In the genomic region with DNA sequence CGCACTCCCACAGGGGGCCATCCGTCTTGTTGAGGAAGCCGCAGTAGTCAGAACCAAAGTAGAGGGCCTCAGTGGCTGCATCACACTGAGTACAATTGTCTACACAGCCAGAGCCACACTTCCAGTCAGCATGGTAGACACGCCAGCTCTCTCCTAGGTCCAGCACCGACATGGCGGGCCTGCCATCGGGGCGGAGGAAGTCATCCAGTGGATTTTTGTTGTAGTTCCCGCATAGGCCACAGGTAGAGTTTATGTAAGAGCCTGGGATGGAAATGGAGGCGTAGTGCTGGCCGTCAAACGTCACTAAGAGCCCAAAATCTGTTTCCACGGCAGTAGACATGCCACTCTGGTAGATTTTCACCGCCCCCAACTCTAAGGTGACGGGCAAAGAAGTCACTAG, we compare ENCODE assay signal across 29 mouse cellular contexts. TPM values are rescaled to one million over a fixed set of nuclear protein-coding genes. Genes with fewer than 3 reads are reported as not detected.
"Had no signal": no experiment of that assay in that cellular context is flagged by ENCODE, and none has a peak within 500 bp of the region (broad histone marks: within the 10 kb centered on the region; RNA-seq: fewer than 3 reads in every experiment).

No protein-coding gene starts in this region.

- H3K36me3 ChIP-seq: heart, embryonic 13.5 days; heart, embryonic 15.5 days; hindbrain, embryonic 10.5 days; hindbrain, embryonic 12.5 days; intestine, embryonic 15.5 days; limb, embryonic 13.5 days; limb, embryonic 15.5 days; liver, embryonic 12.5 days had no signal

- H3K4me2 ChIP-seq: heart, embryonic 11.5 days; heart, embryonic 13.5 days; heart, embryonic 15.5 days; hindbrain, embryonic 12.5 days; hindbrain, embryonic 14.5 days; intestine, embryonic 15.5 days; limb, embryonic 13.5 days; limb, embryonic 15.5 days; liver, embryonic 12.5 days had no signal

- ATAC-seq: hindbrain, embryonic 16.5 days; inflammation-experienced regulatory T-cells, adult 6 months; intestine, embryonic 15.5 days; intestine, postnatal 0 days; liver, embryonic 12.5 days had no signal

- DNase-seq: gastrocnemius, adult 2 months; gastrocnemius, postnatal 10 days; gastrocnemius, postnatal 25 days; heart, adult 2 months; heart, postnatal 4 days; kidney, adult 18-20 months; kidney, adult 8-10 months; kidney, postnatal 10 days; kidney, postnatal 25 days; kidney, postnatal 4 days; left cerebral cortex, postnatal 4 days had no signal

- H3K27me3 ChIP-seq: hindbrain, embryonic 12.5 days; intestine, embryonic 15.5 days; limb, embryonic 13.5 days; limb, embryonic 15.5 days had no signal

- H3K4me1 ChIP-seq: heart, embryonic 13.5 days; heart, embryonic 15.5 days; hindbrain, embryonic 10.5 days; intestine, embryonic 15.5 days; limb, embryonic 13.5 days; limb, embryonic 15.5 days had no signal

- H3K27ac ChIP-seq: gastrocnemius, adult 2 months; heart, adult 2 months; heart, embryonic 13.5 days; heart, embryonic 15.5 days; hindbrain, embryonic 10.5 days; hindbrain, embryonic 12.5 days; hindbrain, embryonic 14.5 days; intestine, embryonic 15.5 days; layer of hippocampus, adult 2 months; left cerebral cortex, adult 2 months; limb, embryonic 13.5 days; limb, embryonic 15.5 days; liver, embryonic 12.5 days; liver, embryonic 14.5 days had no signal

- H3K9me3 ChIP-seq: heart, embryonic 13.5 days; heart, embryonic 15.5 days; hindbrain, embryonic 10.5 days; hindbrain, embryonic 12.5 days; intestine, embryonic 15.5 days; limb, embryonic 15.5 days had no signal

- H3K4me3 ChIP-seq: gastrocnemius, adult 2 months; heart, adult 2 months; heart, embryonic 13.5 days; heart, embryonic 15.5 days; hindbrain, embryonic 10.5 days; hindbrain, embryonic 12.5 days; intestine, embryonic 15.5 days; layer of hippocampus, adult 2 months; left cerebral cortex, adult 2 months; limb, embryonic 13.5 days; limb, embryonic 15.5 days; liver, embryonic 12.5 days had no signal

- H3K9ac ChIP-seq: heart, embryonic 13.5 days; heart, embryonic 15.5 days; hindbrain, embryonic 12.5 days; hindbrain, embryonic 14.5 days; intestine, embryonic 15.5 days; limb, embryonic 13.5 days; limb, embryonic 15.5 days; liver, embryonic 12.5 days; liver, embryonic 14.5 days had no signal

RNA-seq across cellular contexts. Expression of a gene that starts 22.1 kb away (rescaled TPM):
- total RNA-seq: granulocyte monocyte progenitor cell, adult 5-6 weeks; liver, adult 2 months had no signal
- polyA plus RNA-seq: inflammation-experienced regulatory T-cells, adult 6 months; liver, adult 2 months had no signal
